Mouse (Mus musculus) urinary bladder, postnatal 10 days (tissue): ENCODE data around the gene Foxd4.
A peak's percentile ranks its signal among the peaks of the same experiment; 100 is the strongest.
"Not testable (repeated sequence)": the region's sequence is repeated elsewhere in the genome, so short reads cannot be mapped to it uniquely, and the experiment has no call there.

Source experiments
- DNase-seq: peaks from one replicate; pipeline ENCODE4 v3.0.0; 2022; ENCODE audit warnings: low spot score

Gene Foxd4

GRCm38 (mm10) chr19:24875129-24875870, 25.7 kb downstream of the Foxd4 start, which contains the start of gene Gm10053:
TSS of gene Gm10053 (plus strand) at chr19:24875686.
- not testable (repeated sequence) for DNase-seq

- no peak for DNase-seq
These were observed 27.1 kb downstream of the Foxd4 start for GRCm38 (mm10) chr19:24873873-24874272.

- peak; percentile 28 for DNase-seq
These were observed 29.9 kb downstream of the Foxd4 start for GRCm38 (mm10) chr19:24871037-24871635.

GRCm38 (mm10) chr19:24865436-24865835, 35.6 kb downstream of the Foxd4 start:
- no peak for DNase-seq

GRCm38 (mm10) chr19:24861612-24862451, 39.2 kb downstream of the Foxd4 start, which contains the start of gene Pgm5:
TSS of gene Pgm5 (minus strand) at chr19:24861855.
- DNase-seq, result peak; percentile 30

GRCm38 (mm10) chr19:24861276-24861611, 39.8 kb downstream of the Foxd4 start:
- DNase-seq, result no peak

- DNase-seq, result no peak
These were observed 49.3 kb downstream of the Foxd4 start for GRCm38 (mm10) chr19:24851456-24852315.
